Mouse (Mus musculus): ENCODE measurements around the gene Insrr.
"Not testable (repeated sequence)": the region's sequence is repeated elsewhere in the genome, so short reads cannot be mapped to it uniquely, and the experiment has no call there.

Gene Insrr

DNA sequence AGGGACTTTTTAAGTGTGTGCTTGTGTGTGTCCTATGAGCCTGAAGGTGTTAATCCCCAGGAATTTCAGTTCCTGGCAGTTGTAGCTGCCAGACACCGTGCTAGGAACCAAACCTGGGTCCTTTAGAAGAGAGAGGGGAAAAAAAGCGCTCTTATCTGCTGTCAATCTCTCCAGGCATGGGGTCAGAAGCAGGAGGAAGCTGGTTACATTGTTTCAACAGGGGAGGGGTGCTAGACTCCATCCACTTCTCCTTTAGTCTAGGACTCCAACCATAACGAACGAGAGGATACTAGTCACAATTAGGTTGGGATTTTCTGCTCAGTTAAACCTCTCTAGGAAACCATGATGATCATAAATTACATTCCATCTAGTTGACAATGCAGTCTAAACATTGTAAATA, 31.7 kb downstream of the Insrr start:
- ATAC-seq (ENCODE audit: insufficient number of reproducible peaks, low FRiP score, low TSS enrichment) = no peak

- no peak for ATAC-seq (ENCODE audit: insufficient number of reproducible peaks, low FRiP score, low TSS enrichment)
These were observed 32.3 kb downstream of the Insrr start for GRCm38 (mm10) chr3:87829025-87829424.

DNA sequence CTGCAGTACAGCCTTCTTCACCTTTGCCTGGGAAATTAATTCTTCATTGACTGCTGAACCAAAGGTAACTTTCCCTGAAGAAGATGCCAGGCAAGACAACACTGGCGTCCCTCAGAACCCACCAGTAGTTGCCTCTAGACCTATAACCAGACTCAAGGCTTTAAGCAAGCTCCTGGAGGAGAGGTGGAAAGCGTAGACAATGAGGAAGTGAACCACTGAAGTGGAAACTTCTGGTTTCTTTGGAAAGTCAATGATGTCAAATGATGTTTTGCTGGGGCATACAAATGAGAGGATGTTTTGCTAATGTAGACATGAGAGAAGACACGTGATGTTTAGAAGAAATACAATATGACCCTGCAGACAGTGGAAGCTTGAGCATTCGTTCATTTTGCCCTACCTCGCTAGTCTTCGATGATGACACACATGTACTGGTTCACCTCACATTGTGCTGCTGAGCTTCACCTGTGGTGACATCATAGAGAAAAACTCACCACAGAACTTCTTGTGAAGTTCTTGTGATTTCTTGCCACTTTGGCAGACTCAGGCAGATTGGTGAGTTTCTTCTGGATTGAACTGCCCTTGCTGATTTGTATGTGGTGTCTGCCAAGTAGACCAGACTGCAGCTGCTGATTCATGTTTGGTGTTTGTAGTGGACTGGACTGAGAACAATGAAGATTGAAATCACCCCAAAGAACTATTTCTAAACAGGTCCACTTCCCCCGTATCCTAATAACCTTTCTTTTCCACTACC, 35.5 kb downstream of the Insrr start:
- no peak for ATAC-seq (ENCODE audit: insufficient number of reproducible peaks, low FRiP score, low TSS enrichment)

- ATAC-seq (ENCODE audit: insufficient number of reproducible peaks, low FRiP score, low TSS enrichment) = no peak
These were observed 36.7 kb downstream of the Insrr start for GRCm38 (mm10) chr3:87833482-87833881.

DNA sequence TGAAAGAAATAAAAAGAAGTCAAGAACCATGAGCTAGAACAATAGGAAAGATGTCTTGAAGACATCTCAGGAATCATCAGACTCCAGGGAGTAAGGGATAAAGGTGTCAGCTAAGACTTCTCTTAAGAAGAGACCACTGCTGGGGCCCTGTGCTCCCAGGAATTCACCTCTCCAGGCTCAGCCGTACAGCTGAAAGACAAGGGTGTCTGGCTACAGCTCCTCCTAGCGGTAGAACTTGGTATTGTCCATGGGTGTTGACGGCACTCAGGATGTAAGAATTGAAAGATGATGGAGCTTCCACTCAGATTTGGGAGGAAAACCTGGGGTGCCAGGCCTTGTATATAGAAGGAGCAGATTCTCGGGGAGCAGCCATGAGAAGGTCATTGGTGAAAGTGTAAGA, 41.9 kb downstream of the Insrr start:
- ATAC-seq (ENCODE audit: insufficient number of reproducible peaks, low FRiP score, low TSS enrichment) = peak; percentile 61; the same call in 1 of the 2 replicates

GRCm38 (mm10) chr3:87840858-87841257, 44.1 kb downstream of the Insrr start:
- no peak for ATAC-seq (ENCODE audit: insufficient number of reproducible peaks, low FRiP score, low TSS enrichment)

DNA sequence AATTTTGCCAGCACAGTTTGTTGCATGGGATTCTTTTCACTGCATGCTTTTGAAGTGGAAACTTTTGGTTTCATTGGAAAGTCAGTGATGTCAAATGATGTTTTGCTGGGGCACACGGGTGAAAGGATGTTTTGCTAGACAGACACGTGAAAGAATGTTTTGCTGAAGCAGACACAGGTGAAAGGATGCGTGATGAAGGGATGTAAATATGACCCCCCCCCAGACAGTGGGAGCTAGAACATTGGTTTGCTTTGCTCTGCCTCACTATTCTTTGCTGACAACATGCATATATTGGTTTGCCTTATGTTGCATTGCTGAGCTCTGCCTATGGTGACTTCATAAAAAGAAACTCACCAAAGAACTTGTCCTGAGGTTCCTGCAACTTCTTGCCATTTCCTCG, 48.2 kb downstream of the Insrr start:
- ATAC-seq (ENCODE audit: insufficient number of reproducible peaks, low FRiP score, low TSS enrichment) = no peak

DNA sequence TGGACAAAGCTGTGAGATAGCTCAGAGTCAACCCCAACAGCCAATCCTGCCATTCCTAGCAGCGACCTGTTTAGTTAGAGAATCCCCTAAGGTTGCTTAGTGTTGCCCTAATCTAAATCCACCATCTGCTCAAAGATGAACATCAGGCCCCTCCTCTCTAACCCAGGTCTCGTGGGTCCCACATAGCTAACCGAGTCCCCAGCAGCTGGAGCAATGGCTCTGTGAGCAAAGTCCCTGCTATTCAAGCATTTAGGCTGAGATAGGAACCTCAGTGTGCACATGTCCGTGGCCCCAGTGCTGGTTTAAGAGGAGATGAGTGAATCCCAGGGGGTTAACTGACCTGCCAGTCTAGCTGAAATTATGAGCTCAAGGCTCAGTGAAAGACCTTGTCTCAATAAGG, 49.4 kb downstream of the Insrr start:
- ATAC-seq (ENCODE audit: insufficient number of reproducible peaks, low FRiP score, low TSS enrichment) = no peak

DNA sequence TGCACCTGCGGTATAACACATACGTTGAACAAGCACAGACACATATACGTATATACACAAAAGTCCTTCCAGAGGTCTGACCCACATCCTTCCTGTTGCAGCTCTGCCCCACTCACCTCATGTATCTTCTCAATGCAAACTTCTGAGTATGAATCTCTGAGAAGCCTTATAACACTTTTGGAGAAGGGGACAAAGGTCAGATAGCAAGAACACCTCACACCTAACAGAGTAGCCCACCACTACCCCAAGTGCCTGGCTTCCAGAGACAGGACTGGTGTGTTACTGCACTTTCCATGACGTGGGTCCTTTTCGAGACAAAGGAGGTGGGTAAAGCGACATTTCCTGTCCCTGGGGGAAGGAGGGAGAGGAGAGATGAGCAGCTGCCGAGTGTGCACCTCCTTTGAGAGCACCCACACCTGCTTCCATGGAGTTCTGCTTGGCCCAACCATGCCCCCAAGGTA, 49.9 kb downstream of the Insrr start, which contains the start of gene Sh2d2a:
Gene Sh2d2a (plus strand): TSS at position 106 of the 461 bp plus-strand sequence.
- ATAC-seq (ENCODE audit: insufficient number of reproducible peaks, low FRiP score, low TSS enrichment) = no peak

- ATAC-seq (ENCODE audit: insufficient number of reproducible peaks, low FRiP score, low TSS enrichment) = no peak
These were observed 50.9 kb downstream of the Insrr start for GRCm38 (mm10) chr3:87847680-87848079.

DNA sequence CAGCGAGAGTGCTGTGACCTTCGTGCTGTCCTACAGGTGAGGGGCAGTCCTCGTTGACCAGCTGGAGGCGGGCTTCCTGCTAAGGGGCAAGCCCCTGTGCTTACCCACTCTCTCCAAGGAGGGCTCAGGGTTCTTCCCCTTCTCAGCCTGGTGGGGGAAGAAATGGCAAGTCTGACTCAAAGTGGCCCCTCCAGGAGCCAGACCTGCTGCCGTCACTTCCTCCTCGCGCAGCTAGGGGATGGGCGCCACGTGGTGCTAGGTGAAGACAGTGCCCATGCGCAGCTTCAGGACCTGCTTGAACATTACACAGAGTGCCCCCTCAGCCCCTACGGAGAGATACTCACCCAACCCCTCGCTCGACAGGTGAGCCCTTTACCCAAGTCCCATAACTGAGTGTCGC, 52.4 kb downstream of the Insrr start:
- no peak for ATAC-seq (ENCODE audit: insufficient number of reproducible peaks, low FRiP score, low TSS enrichment)

- no peak for ATAC-seq (ENCODE audit: insufficient number of reproducible peaks, low FRiP score, low TSS enrichment)
These were observed 58.2 kb downstream of the Insrr start for GRCm38 (mm10) chr3:87854795-87855568.

DNA sequence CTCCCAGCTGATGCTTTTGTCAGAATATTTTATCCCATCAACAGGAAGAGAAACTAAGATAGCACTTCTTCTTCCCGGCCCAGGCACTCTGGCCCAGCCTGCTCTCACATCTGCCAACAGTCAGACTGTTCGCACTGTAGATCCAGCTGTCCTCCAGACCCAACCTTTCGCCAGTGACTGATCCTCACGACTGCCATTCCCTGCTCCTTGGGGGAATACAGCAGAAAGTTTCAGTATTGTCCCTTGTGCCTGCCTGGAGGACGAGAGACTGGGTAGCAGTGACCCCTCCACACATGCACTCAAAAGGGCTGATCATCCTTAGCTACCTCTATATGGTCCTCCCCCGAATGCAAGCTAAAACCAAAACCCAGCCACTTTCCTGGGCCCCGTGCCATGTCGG, 59.2 kb downstream of the Insrr start:
- ATAC-seq (ENCODE audit: insufficient number of reproducible peaks, low FRiP score, low TSS enrichment) = no peak

GRCm38 (mm10) chr3:87857666-87858065, 60.9 kb downstream of the Insrr start:
- no peak for ATAC-seq (ENCODE audit: insufficient number of reproducible peaks, low FRiP score, low TSS enrichment)

DNA sequence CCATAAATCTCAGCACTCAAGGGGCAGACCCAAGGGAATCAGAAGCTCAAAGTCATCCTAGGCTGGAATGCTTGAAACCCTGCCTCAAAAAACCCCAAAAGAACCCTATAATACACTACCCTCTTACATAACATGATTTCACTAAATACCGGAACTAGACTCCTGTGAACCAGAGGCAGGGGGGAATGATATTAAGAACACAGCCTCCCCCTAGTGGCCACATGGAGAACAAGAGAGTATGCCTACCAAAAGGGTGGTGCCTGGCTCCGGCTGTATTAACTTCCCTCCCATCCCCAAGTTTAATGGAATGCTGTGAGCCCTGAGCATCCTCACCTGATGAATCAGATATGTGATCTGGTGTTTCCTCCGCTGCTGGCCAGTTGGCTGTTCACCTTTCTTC, 63.1 kb downstream of the Insrr start:
- ATAC-seq (ENCODE audit: insufficient number of reproducible peaks, low FRiP score, low TSS enrichment) = no peak

- not testable (repeated sequence) for ATAC-seq (ENCODE audit: insufficient number of reproducible peaks, low FRiP score, low TSS enrichment)
These were observed 67.4 kb downstream of the Insrr start for GRCm38 (mm10) chr3:87864111-87864510.

Data from cerebellum, adult (tissue).